Mouse (Mus musculus) E14TG2a.4 (cell line): Measurements from ENCODE around the gene Perm1.
A peak's percentile ranks its signal among the peaks of the same experiment; 100 is the strongest.

Source experiments
- H3K27me3 ChIP-seq: 2 replicates; pipeline ENCODE4 v1.6.1; 2014; ENCODE audit warnings: low read length, control low read depth; ENCODE audit not compliant: insufficient read depth
- H3K36me3 ChIP-seq: 2 replicates; pipeline ENCODE4 v1.6.1; 2014; ENCODE audit warnings: low read length, control low read depth; ENCODE audit not compliant: insufficient read depth
- H3K4me1 ChIP-seq: replicated peaks from 2 replicates; pipeline ENCODE4 v1.6.1; 2014; ENCODE audit warnings: low read depth, low read length, control low read depth
- H3K4me3 ChIP-seq: replicated peaks from 2 replicates; pipeline ENCODE4 v1.5.1; 2014; ENCODE audit warnings: mild to moderate bottlenecking, low read length
- H3K9me3 ChIP-seq: 2 replicates; pipeline ENCODE4 v1.6.1; 2014; ENCODE audit warnings: low read length, control low read depth
- CTCF ChIP-seq: conservative IDR thresholded peaks from 2 replicates; pipeline ENCODE4 v1.5.1; 2014; ENCODE audit warnings: low read length
- NANOG ChIP-seq: IDR thresholded peaks from 2 replicates; pipeline ENCODE4 v1.6.1; 2014; ENCODE audit warnings: borderline replicate concordance, low read length, mixed read lengths
- POU5F1 ChIP-seq: IDR thresholded peaks from 2 replicates; pipeline ENCODE4 v1.6.1; 2014; ENCODE audit warnings: low read length, borderline replicate concordance

The Perm1 gene

GRCm38 (mm10) chr4:156195927-156196870, 19.5 kb upstream of the Perm1 start:
- H3K4me1 ChIP-seq, result peaks cover 67% of the 10 kb centered on the region
- H3K36me3 ChIP-seq, result peaks cover 44% of the 10 kb centered on the region
- TF ChIP-seq CTCF (no peak), NANOG (no peak), POU5F1 (no peak)
- H3K27me3 ChIP-seq, result peaks cover 13% of the 10 kb centered on the region
- no peaks in the 10 kb centered on the region for H3K9me3 ChIP-seq
- H3K4me3 ChIP-seq, result peak overlapping the region; percentile 93

DNA sequence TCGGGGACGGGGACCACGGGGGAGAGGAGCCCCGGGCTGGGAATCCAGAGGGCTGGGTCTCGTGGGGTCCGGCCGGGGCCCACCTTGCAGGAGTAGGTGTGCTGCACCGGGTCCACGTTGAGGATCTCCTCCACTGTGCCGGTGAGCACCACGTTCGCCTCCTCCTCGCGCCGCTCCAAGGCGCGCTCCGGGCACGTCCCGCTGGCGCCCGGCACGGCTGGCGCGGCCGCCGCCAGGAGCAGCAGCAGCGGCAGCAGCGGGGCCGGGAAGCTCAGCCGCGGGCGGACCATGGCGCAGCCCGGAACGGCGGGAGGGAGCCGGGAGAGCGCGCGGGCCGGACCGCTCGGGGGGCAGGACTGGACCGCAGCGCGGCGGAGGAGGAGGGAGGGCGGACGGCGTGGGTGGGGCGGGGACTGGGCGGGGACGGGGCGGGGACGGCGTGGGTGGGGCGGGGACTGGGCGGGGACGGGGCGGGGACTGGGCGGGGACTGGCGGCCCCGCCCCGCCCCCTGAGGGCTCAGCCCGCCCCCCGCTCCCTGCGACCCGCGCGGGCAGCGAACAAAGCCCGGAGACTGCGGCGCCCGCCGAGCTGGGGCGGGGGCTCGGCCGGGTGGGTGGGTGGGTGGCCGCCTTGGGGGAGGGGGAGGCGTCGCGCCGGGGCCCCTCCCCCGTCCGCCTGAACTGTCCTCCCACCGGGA, 18.4 kb upstream of the Perm1 start, which contains the start of gene Agrn:
Agrn (minus strand) TSS at position 358 of the 698 bp plus-strand sequence.
- H3K36me3 ChIP-seq, result peaks cover 33% of the 10 kb centered on the region
- peaks cover 56% of the 10 kb centered on the region for H3K4me1 ChIP-seq
- H3K9me3 ChIP-seq, result no peaks in the 10 kb centered on the region
- peak within 1 kb of the TSS; percentile 93 for H3K4me3 ChIP-seq
- peaks cover 19% of the 10 kb centered on the region for H3K27me3 ChIP-seq
- no peak for TF ChIP-seq NANOG
- TF ChIP-seq POU5F1, result no peak
- TF ChIP-seq CTCF, result no peak

GRCm38 (mm10) chr4:156197829-156198205, 17.9 kb upstream of the Perm1 start:
- peak overlapping the region; percentile 82 for H3K4me3 ChIP-seq
- TF ChIP-seq CTCF (no peak), NANOG (no peak), POU5F1 (no peak)
- no peaks in the 10 kb centered on the region for H3K9me3 ChIP-seq
- H3K27me3 ChIP-seq, result peaks cover 24% of the 10 kb centered on the region
- H3K4me1 ChIP-seq, result peaks cover 56% of the 10 kb centered on the region
- peaks cover 27% of the 10 kb centered on the region for H3K36me3 ChIP-seq

- H3K4me3 ChIP-seq, result no peak within 1 kb of the TSS
- H3K27me3 ChIP-seq, result peaks cover 55% of the 10 kb centered on the region
- no peaks in the 10 kb centered on the region for H3K36me3 ChIP-seq
- H3K9me3 ChIP-seq, result no peaks in the 10 kb centered on the region
- TF ChIP-seq POU5F1, result no peak
- no peak for TF ChIP-seq CTCF
- no peak for TF ChIP-seq NANOG
- peaks cover 36% of the 10 kb centered on the region for H3K4me1 ChIP-seq
Measured at GRCm38 (mm10) chr4:156200623-156201475, 14.8 kb upstream of the Perm1 start, which contains the start of gene Isg15. Isg15 (minus strand) TSS chr4:156200818.

DNA sequence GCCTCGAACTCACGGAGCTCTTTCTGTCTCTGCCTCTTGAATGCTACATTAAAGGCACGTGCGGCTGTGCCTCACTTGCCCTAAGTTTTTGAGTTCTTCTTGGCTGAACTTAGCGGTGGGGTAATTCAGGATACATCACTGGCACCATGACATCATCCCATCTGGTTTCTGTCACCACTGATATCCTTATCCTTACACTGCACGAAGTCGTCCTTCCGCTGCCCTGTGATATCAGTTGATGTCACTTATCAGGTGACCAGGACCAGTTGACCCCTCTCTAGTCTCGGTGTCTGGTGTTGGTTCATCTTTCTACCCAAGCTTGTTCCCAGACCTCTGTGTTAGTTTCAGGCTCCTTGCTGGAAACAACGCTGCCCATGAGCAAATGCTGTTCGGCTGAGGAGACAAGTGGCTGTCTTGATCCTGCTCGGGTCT, 13.2 kb upstream of the Perm1 start:
- no peak for TF ChIP-seq NANOG
- no peaks in the 10 kb centered on the region for H3K9me3 ChIP-seq
- no peaks in the 10 kb centered on the region for H3K36me3 ChIP-seq
- H3K27me3 ChIP-seq, result peaks cover 59% of the 10 kb centered on the region
- H3K4me3 ChIP-seq, result no peak overlapping the region
- H3K4me1 ChIP-seq, result peaks cover 27% of the 10 kb centered on the region

GRCm38 (mm10) chr4:156203001-156203412, 12.7 kb upstream of the Perm1 start, which contains the start of gene AW011738:
AW011738 (plus strand) TSS chr4:156203304.
- no peak for TF ChIP-seq CTCF
- TF ChIP-seq POU5F1, result no peak
- no peak for TF ChIP-seq NANOG
- H3K4me1 ChIP-seq, result peaks cover 27% of the 10 kb centered on the region
- peaks cover 59% of the 10 kb centered on the region for H3K27me3 ChIP-seq
- no peaks in the 10 kb centered on the region for H3K9me3 ChIP-seq
- H3K36me3 ChIP-seq, result no peaks in the 10 kb centered on the region
- peak within 1 kb of the TSS; percentile 76 for H3K4me3 ChIP-seq

DNA sequence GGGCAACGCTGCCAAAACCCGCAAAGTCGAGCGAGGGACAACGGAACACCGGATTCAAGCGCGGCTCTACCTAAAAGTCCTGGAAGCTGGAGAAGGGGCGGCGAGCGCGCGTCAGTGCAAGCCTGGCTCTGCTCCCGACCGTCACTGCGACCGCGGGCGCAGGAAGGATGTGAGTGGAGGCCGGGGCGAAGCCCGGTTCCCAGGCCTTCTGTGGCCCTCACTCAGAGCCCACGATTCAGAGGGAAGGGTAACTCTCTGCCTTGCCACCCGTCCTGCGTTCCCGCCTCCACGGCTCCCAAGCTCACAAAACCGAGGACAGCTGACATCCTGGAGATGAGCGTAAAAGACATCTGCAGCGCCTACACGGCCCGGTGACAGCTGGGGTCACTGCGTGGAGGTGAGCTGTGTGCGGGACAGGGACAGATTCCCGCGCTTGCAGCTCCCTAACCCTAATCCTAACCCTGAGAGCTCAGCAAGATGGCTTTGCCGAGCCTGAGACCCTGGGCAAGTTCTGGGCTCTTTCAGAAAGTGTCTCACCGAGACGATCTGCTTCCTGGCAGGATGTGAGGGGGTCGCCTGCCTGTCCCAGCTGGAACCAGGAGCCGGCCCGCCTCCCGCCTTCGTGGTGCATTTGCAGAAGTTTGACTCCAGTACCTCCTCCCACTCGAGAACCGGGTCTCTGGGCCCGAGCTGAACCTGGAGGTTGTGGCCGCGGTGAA, 12.1 kb upstream of the Perm1 start:
- Histone ChIP-seq H3K4me3 (peak overlapping the region; percentile 76), H3K36me3 (no peaks in the 10 kb centered on the region)
- TF ChIP-seq CTCF (no peak), POU5F1 (no peak), NANOG (no peak)

More for the DNA sequence above, 12.1 kb upstream of the Perm1 start:
- peaks cover 58% of the 10 kb centered on the region for H3K27me3 ChIP-seq
- no peaks in the 10 kb centered on the region for H3K9me3 ChIP-seq
- peaks cover 24% of the 10 kb centered on the region for H3K4me1 ChIP-seq
